Mouse (Mus musculus) CH12.LX (cell line): ENCODE results near the gene Cd8b1. TPM values are rescaled to one million over a fixed set of nuclear protein-coding genes. Genes with fewer than 3 reads are reported as not detected.

Experiments used
- DNase-seq: peaks from one replicate; pipeline ENCODE4 v3.0.0-alpha.2; 2013; ENCODE audit errors: extremely low read depth
- H3K27ac ChIP-seq: 2 replicates; pipeline ENCODE4 v1.5.1; 2012; ENCODE audit warnings: low read depth, mild to moderate bottlenecking, control low read depth, moderate library complexity; ENCODE audit not compliant: insufficient read depth
- H3K27me3 ChIP-seq: replicated peaks from 2 replicates; pipeline ENCODE3; 2012; ENCODE audit warnings: inconsistent platforms
- H3K36me3 ChIP-seq, 2 experiments: replicated peaks in 1 of 2; 2 replicates each; pipeline versions ENCODE3 to v1.6.1; 2012; ENCODE audit warnings: inconsistent platforms in 1 of 2, low read length in 1 of 2, mild to moderate bottlenecking in 1 of 2, mixed read lengths in 1 of 2, moderate library complexity in 1 of 2; ENCODE audit not compliant: control insufficient read depth in 1 of 2, insufficient read depth in 1 of 2
- H3K4me1 ChIP-seq, 2 experiments: 2 replicates each; pipeline ENCODE4 v1.6.1; 2012; ENCODE audit warnings: inconsistent platforms in 1 of 2, moderate library complexity in 1 of 2; ENCODE audit not compliant: insufficient read depth in 2 of 2, control insufficient read depth in 1 of 2
- H3K4me2 ChIP-seq: 2 replicates; pipeline ENCODE4 v1.6.1; 2012; ENCODE audit warnings: low read depth, mild to moderate bottlenecking, control low read depth; ENCODE audit not compliant: poor library complexity, insufficient read depth, severe bottlenecking
- H3K4me3 ChIP-seq, 3 experiments: fragments of 150-350 bp in 1 of 3; sonication (generic) in 1 of 3; replicated peaks in 1 of 3; 2 replicates each; pipeline versions ENCODE3 to v1.5.1; 2011 to 2012; ENCODE audit warnings: low read depth in 2 of 3, low read length in 2 of 3, mild to moderate bottlenecking in 2 of 3, moderate library complexity in 2 of 3, control low read depth in 1 of 3, improper control_type of control experiment in 1 of 3, inconsistent platforms in 1 of 3, mixed read lengths in 1 of 3; ENCODE audit not compliant: poor library complexity in 1 of 3
- H3K79me2 ChIP-seq: replicated peaks from 2 replicates; pipeline ENCODE4 v1.6.1; 2012; ENCODE audit warnings: mild to moderate bottlenecking, moderate library complexity; ENCODE audit not compliant: control insufficient read depth, poor library complexity, insufficient read depth, severe bottlenecking; ENCODE audit errors: extremely low read depth
- H3K9ac ChIP-seq: 2 replicates; pipeline ENCODE4 v1.6.1; 2012; ENCODE audit warnings: low read depth, mild to moderate bottlenecking, control low read depth, moderate library complexity; ENCODE audit not compliant: insufficient read depth
- H3K9me3 ChIP-seq: replicated peaks from 2 replicates; pipeline ENCODE3; 2012; ENCODE audit warnings: low read length, inconsistent platforms, mixed read lengths
- BHLHE40 ChIP-seq: IDR thresholded peaks from 2 replicates; pipeline ENCODE4 v1.6.1; 2011; ENCODE audit warnings: mild to moderate bottlenecking, low read depth, low read length, improper control_type of control experiment
- CHD1 ChIP-seq: IDR thresholded peaks from 2 replicates; pipeline ENCODE4 v1.6.1; 2012; ENCODE audit warnings: low read depth, low read length, improper control_type of control experiment, inconsistent platforms
- CHD2 ChIP-seq: IDR thresholded peaks from 2 replicates; pipeline ENCODE4 v1.6.1; 2011; ENCODE audit warnings: low read length, improper control_type of control experiment
- CTCF ChIP-seq, 2 experiments: IDR thresholded peaks in 1 of 2; conservative IDR thresholded peaks in 1 of 2; 2 replicates each; pipeline ENCODE4 v1.5.1; 2011 to 2012; ENCODE audit warnings: low read depth in 2 of 2, low read length in 2 of 2, improper control_type of control experiment in 1 of 2, inconsistent platforms in 1 of 2, mild to moderate bottlenecking in 1 of 2, moderate library complexity in 1 of 2
- E2F4 ChIP-seq: IDR thresholded peaks from 2 replicates; pipeline ENCODE4 v1.6.1; 2011; ENCODE audit warnings: low read depth, low read length, improper control_type of control experiment; ENCODE audit not compliant: insufficient replicate concordance
- GABPA ChIP-seq: IDR thresholded peaks from 2 replicates; pipeline ENCODE4 v1.6.1; 2012; ENCODE audit warnings: low read depth, low read length, improper control_type of control experiment, inconsistent platforms; ENCODE audit not compliant: insufficient replicate concordance
- HCFC1 ChIP-seq: IDR thresholded peaks from 2 replicates; pipeline ENCODE4 v1.6.1; 2012; ENCODE audit warnings: low read depth, mild to moderate bottlenecking, inconsistent platforms, low read length, improper control_type of control experiment
- IRF4 ChIP-seq: IDR thresholded peaks from 2 replicates; pipeline ENCODE4 v1.6.1; 2014; ENCODE audit warnings: low read depth, mild to moderate bottlenecking, inconsistent platforms, low read length, improper control_type of control experiment
- JUND ChIP-seq: conservative IDR thresholded peaks from 2 replicates; pipeline ENCODE4 v1.6.1; 2011; ENCODE audit warnings: low read depth, low read length, improper control_type of control experiment
- KAT2A ChIP-seq: IDR thresholded peaks from 2 replicates; pipeline ENCODE4 v1.6.1; 2012; ENCODE audit warnings: low read length, improper control_type of control experiment, inconsistent platforms; ENCODE audit not compliant: insufficient replicate concordance
- MAX ChIP-seq: IDR thresholded peaks from 2 replicates; pipeline ENCODE4 v1.6.1; 2011; ENCODE audit warnings: low read length, improper control_type of control experiment
- MAZ ChIP-seq: IDR thresholded peaks from 2 replicates; pipeline ENCODE4 v1.6.1; 2012; ENCODE audit warnings: low read depth, mild to moderate bottlenecking, inconsistent platforms, low read length, improper control_type of control experiment, moderate library complexity
- PAX5 ChIP-seq: IDR thresholded peaks from 2 replicates; pipeline ENCODE4 v1.6.1; 2012; ENCODE audit warnings: low read length, inconsistent platforms, mixed read lengths
- RAD21 ChIP-seq: IDR thresholded peaks from 2 replicates; pipeline ENCODE4 v1.6.1; 2011; ENCODE audit warnings: low read depth, mild to moderate bottlenecking, low read length, improper control_type of control experiment, moderate library complexity
- RCOR1 ChIP-seq: conservative IDR thresholded peaks from 2 replicates; pipeline ENCODE4 v1.6.1; 2012; ENCODE audit warnings: low read depth, mild to moderate bottlenecking, inconsistent platforms, low read length, improper control_type of control experiment
- SIN3A ChIP-seq: IDR thresholded peaks from 2 replicates; pipeline ENCODE4 v1.6.1; 2012; ENCODE audit warnings: low read length, improper control_type of control experiment, inconsistent platforms
- SMC3 ChIP-seq: IDR thresholded peaks from 2 replicates; pipeline ENCODE4 v1.6.1; 2011; ENCODE audit warnings: low read depth, low read length, improper control_type of control experiment
- TBP ChIP-seq: conservative IDR thresholded peaks from 2 replicates; pipeline ENCODE4 v1.6.1; 2011; ENCODE audit warnings: low read depth, low read length, improper control_type of control experiment
- TCF12 ChIP-seq: IDR thresholded peaks from 2 replicates; pipeline ENCODE4 v1.6.1; 2014; ENCODE audit warnings: low read depth, mild to moderate bottlenecking, inconsistent platforms, low read length, improper control_type of control experiment
- UBTF ChIP-seq: IDR thresholded peaks from 2 replicates; pipeline ENCODE4 v1.6.1; 2012; ENCODE audit warnings: low read depth, mild to moderate bottlenecking, inconsistent platforms, low read length, improper control_type of control experiment, moderate library complexity
- ZMIZ1 ChIP-seq: IDR thresholded peaks from 2 replicates; pipeline ENCODE4 v1.6.1; 2012; ENCODE audit warnings: low read depth, mild to moderate bottlenecking, inconsistent platforms, low read length, improper control_type of control experiment
- ZNF384 ChIP-seq: IDR thresholded peaks from 2 replicates; pipeline ENCODE4 v1.6.1; 2012; ENCODE audit warnings: low read depth, low read length, improper control_type of control experiment, inconsistent platforms
- dilution Hi-C: fragments of 300-500 bp; cut with MboI; formaldehyde crosslinking; loops from 2 replicates; pipeline ENCODE4 v1.14.3; 2020; ENCODE audit warnings: low sequenced_read_pairs; ENCODE audit not compliant: extremely low pct_unique_long_range_greater_than_20kb, extremely low pct_ligation_motif_present
- in situ Hi-C: fragments of 300-500 bp; cut with MboI; formaldehyde crosslinking; loops from 3 replicates; pipeline ENCODE4 v1.14.3; 2019; ENCODE audit warnings: low sequenced_read_pairs, low pct_ligation_motif_present, low pct_unique_long_range_greater_than_20kb, mixed read lengths
- polyA plus RNA-seq: library from polyadenylated mRNA; unstranded; fragments of >175 nt; gene quantifications from 2 replicates; pipeline ENCODE4 v1.2.1, GENCODE M21; 2012; ENCODE audit warnings: low read depth; ENCODE audit not compliant: insufficient read length
- total RNA-seq, 2 experiments: library from RNA; depleted of rRNA; stranded (reverse); fragments of 300-350 nt in 1 of 2; fragments of >200 nt in 1 of 2; gene quantifications; 2 replicates each; pipeline ENCODE4 v1.2.3; 2012 to 2014

The Cd8b1 gene
- total and polyA plus RNA-seq, 3 experiments, result 0.25 to 0.51 (median 0.30) TPM

DNA sequence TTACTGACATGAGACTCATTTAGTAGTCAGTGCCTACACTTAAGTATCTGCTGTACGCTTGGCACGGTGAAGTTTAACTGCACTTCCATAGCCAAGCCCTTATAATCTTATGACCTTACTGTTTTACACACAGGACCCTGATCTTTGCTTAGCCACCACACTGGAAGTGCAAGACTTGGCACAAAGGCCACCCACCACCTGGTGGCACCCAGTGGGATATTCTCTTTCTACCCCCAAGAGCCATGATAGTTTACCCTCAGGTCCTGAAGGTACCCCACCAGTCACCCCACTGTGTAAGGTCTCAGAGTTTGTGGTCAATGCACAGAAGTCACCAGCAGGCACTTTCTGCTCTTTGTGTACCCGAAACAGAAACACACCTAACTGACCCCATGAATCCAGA, 28.6 kb downstream of the Cd8b1 start:
- no peaks in the 10 kb centered on the region for H3K27me3 ChIP-seq
- DNase-seq, result no peak
- TF ChIP-seq SMC3, result peak; percentile 22; the same call in 1 of the 2 replicates
- no peak for TF ChIP-seq HCFC1
- TF ChIP-seq CHD2, result no peak
- no peak for TF ChIP-seq MAX
- no peak for TF ChIP-seq JUND
- TF ChIP-seq CTCF (conservative IDR thresholded peaks at IDR 0.05 in 1 of 2, IDR thresholded peaks at IDR 0.05 in 1 of 2; ENCODE audit: low read depth in 2 of 2, low read length in 2 of 2), result peak in 1 of 2 experiments; percentile 26; a peak in 2 of 4 replicates
- no peak for TF ChIP-seq MAZ
- no peak for TF ChIP-seq ZMIZ1
- no peak; the same call in 1 of the 2 replicates for TF ChIP-seq RAD21
- no peak for TF ChIP-seq ZNF384
- TF ChIP-seq UBTF, result no peak
- TF ChIP-seq E2F4, result no peak
- TF ChIP-seq GABPA, result no peak
- TF ChIP-seq KAT2A, result no peak
- TF ChIP-seq PAX5, result no peak
- TF ChIP-seq, all 38 proteins: peak for 2
- Histone ChIP-seq H3K9me3 (peaks cover 3% of the 10 kb centered on the region), H3K27ac (no peak overlapping the region), H3K9ac (no peak overlapping the region), H3K4me2 (no peak overlapping the region), H3K79me2 (no peaks in the 10 kb centered on the region), H3K4me1 (peaks cover 0 to 8% of the 10 kb centered on the region in 2 experiments; a peak in 1 of 4 replicates), H3K4me3 (no peak overlapping the region), H3K36me3 (no peaks in the 10 kb centered on the region)
- dilution Hi-C loops, result no loop called here
- in situ Hi-C loops, result no loop called here

DNA sequence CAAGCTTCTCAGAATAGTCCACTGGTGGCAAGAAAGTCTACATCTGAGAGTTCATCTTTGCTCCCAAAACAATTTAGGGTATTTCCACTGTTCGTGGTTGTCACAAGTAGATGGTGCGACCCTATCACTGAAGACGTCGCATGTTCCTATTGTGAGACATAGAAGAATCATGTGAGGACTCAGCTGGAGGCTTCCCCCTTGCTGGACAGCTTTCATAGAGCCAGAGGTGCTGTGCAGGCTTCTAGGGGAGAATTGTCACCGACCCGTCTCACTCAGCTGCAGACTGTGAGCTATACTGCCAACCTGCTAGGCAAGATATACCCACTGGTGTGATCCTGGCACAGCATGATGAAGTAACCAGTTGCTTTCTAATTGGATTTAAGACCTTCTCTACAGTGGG, 29.6 kb downstream of the Cd8b1 start:
- H3K9ac ChIP-seq, result no peak overlapping the region
- H3K4me2 ChIP-seq, result peak overlapping the region; percentile 35; the same call in 1 of the 2 replicates
- in situ Hi-C loops, result no loop called here
- no peaks in the 10 kb centered on the region for H3K36me3 ChIP-seq
- dilution Hi-C loops, result no loop called here
- no peak for TF ChIP-seq IRF4
- no peak for TF ChIP-seq CHD1
- no peak for TF ChIP-seq TBP
- no peak for TF ChIP-seq BHLHE40
- TF ChIP-seq PAX5, result no peak
- no peak for TF ChIP-seq MAZ
- TF ChIP-seq E2F4, result no peak
- TF ChIP-seq TCF12, result no peak
- TF ChIP-seq RCOR1, result no peak
- no peak for TF ChIP-seq CTCF (conservative IDR thresholded peaks at IDR 0.05 in 1 of 2, IDR thresholded peaks at IDR 0.05 in 1 of 2; ENCODE audit: low read depth in 2 of 2, low read length in 2 of 2)
- TF ChIP-seq SIN3A, result no peak
- TF ChIP-seq, all 38 proteins: peak for 0
- Histone ChIP-seq H3K27me3 (no peaks in the 10 kb centered on the region), H3K9me3 (peaks cover 3% of the 10 kb centered on the region), H3K4me1 (peaks cover 0 to 8% of the 10 kb centered on the region in 2 experiments; a peak in 2 of 4 replicates), H3K4me3 (no peak overlapping the region), H3K79me2 (no peaks in the 10 kb centered on the region), H3K27ac (no peak overlapping the region)
- DNase-seq, result no peak
